Mouse (Mus musculus): Measurements from ENCODE around the gene Eps8l2.
"Not testable (repeated sequence)": the region's sequence is repeated elsewhere in the genome, so short reads cannot be mapped to it uniquely, and the experiment has no call there.

Eps8l2 gene

GRCm38 (mm10) chr7:141367358-141367757, 28.7 kb downstream of the Eps8l2 start:
- DNase-seq, result no peak

GRCm38 (mm10) chr7:141369918-141370317, 31.2 kb downstream of the Eps8l2 start:
- no peak for DNase-seq

- no peak for DNase-seq
Measured at GRCm38 (mm10) chr7:141371942-141372595, 33.4 kb downstream of the Eps8l2 start.

- no peak for DNase-seq
Measured at GRCm38 (mm10) chr7:141373611-141374010, 34.9 kb downstream of the Eps8l2 start.

GRCm38 (mm10) chr7:141374399-141374798, 35.7 kb downstream of the Eps8l2 start:
- DNase-seq, result no peak

GRCm38 (mm10) chr7:141379584-141379983, 40.9 kb downstream of the Eps8l2 start:
- DNase-seq, result no peak

- DNase-seq, result no peak
Measured at GRCm38 (mm10) chr7:141381068-141381835, 42.6 kb downstream of the Eps8l2 start.

- DNase-seq, result no peak
Measured at GRCm38 (mm10) chr7:141387807-141388486, 49.3 kb downstream of the Eps8l2 start.

GRCm38 (mm10) chr7:141388487-141389109, 49.9 kb downstream of the Eps8l2 start:
- DNase-seq, result no peak

GRCm38 (mm10) chr7:141390326-141391259, 51.9 kb downstream of the Eps8l2 start:
- DNase-seq, result peak; percentile 22

GRCm38 (mm10) chr7:141391625-141392551, 53.2 kb downstream of the Eps8l2 start, which contains the start of gene Taldo1:
Gene Taldo1 (plus strand): TSS chr7:141392199.
- DNase-seq, result peak; percentile 94

GRCm38 (mm10) chr7:141392552-141393222, 54.0 kb downstream of the Eps8l2 start:
- DNase-seq, result no peak

- DNase-seq, result no peak
Measured at GRCm38 (mm10) chr7:141394158-141394557, 55.5 kb downstream of the Eps8l2 start.

- DNase-seq, result peak; percentile 67
Measured at GRCm38 (mm10) chr7:141394771-141395170, 56.1 kb downstream of the Eps8l2 start.

GRCm38 (mm10) chr7:141395348-141395747, 56.7 kb downstream of the Eps8l2 start:
- DNase-seq, result no peak

- DNase-seq, result peak; percentile 62
Measured at GRCm38 (mm10) chr7:141403305-141403704, 64.6 kb downstream of the Eps8l2 start.

GRCm38 (mm10) chr7:141405466-141405865, 66.8 kb downstream of the Eps8l2 start:
- DNase-seq, result no peak

GRCm38 (mm10) chr7:141407670-141408069, 69.0 kb downstream of the Eps8l2 start:
- not testable (repeated sequence) for DNase-seq

- DNase-seq, result peak; percentile 96
Measured at GRCm38 (mm10) chr7:141408833-141409232, 70.2 kb downstream of the Eps8l2 start.

- no peak for DNase-seq
Measured at GRCm38 (mm10) chr7:141410631-141411030, 72.0 kb downstream of the Eps8l2 start.

All from cerebellum, adult 9-10 months (tissue).